In genomic region chr15:80012527-80013201, GRCm38 (mm10) we compare ENCODE assay signal across 9 mouse cellular contexts. TPM values are rescaled to one million over a fixed set of nuclear protein-coding genes. Genes with fewer than 3 reads are reported as not detected.
A peak's percentile ranks its signal among the peaks of the same experiment; 100 is the strongest.
DNase-seq lines count a peak whose midpoint lies in the region; ATAC-seq and TF ChIP-seq lines count a peak whose summit lies in the region.
"Had no signal": no experiment of that assay in that cellular context is flagged by ENCODE, and none has a peak within 500 bp of the region (broad histone marks: within the 10 kb centered on the region; RNA-seq: fewer than 3 reads in every experiment).

No protein-coding gene starts in this region.

- TF ChIP-seq CTCF in midbrain, postnatal 0 days (IDR thresholded peaks at IDR 0.05) = no peak
- no peak for TF ChIP-seq CTCF in thymus, adult 2 months (IDR thresholded peaks at IDR 0.05; ENCODE audit: borderline replicate concordance, control insufficient read depth, extremely low read depth, insufficient read depth, low read length, poor library complexity)

- no peaks in the 10 kb centered on the region for H3K36me3 ChIP-seq in heart, embryonic 10.5 days
- no peaks in the 10 kb centered on the region for H3K36me3 ChIP-seq in limb, embryonic 15.5 days
- H3K36me3 ChIP-seq in midbrain, postnatal 0 days (ENCODE audit: insufficient read depth, low read length) = no peaks in the 10 kb centered on the region
- no peaks in the 10 kb centered on the region for H3K36me3 ChIP-seq in thymus, adult 2 months (ENCODE audit: control insufficient read depth, insufficient read depth, low read length)
- H3K36me3 ChIP-seq: G1E had no signal

- under 1% methylated on average over 55 of the region's 60 CpGs for WGBS in heart, embryonic 10.5 days
- under 1% methylated on average over 55 of the region's 60 CpGs for WGBS in limb, embryonic 15.5 days
- 1% methylated on average over 41 of the region's 60 CpGs for WGBS in midbrain, postnatal 0 days
- WGBS in thymus, adult 2 months = under 1% methylated on average over 59 of the region's 60 CpGs

- H3K4me2 ChIP-seq in limb, embryonic 15.5 days = peak overlapping the region; percentile 96
- peak overlapping the region; percentile 94 for H3K4me2 ChIP-seq in midbrain, postnatal 0 days (ENCODE audit: low read depth, low read length, poor library complexity, severe bottlenecking)

- peak overlapping the region; percentile 52 for H3K9ac ChIP-seq in limb, embryonic 15.5 days
- H3K9ac ChIP-seq in midbrain, postnatal 0 days (replicated peaks; ENCODE audit: low read length, poor library complexity, severe bottlenecking) = peak overlapping the region; percentile 95

- peak overlapping the region; percentile 88 for H3K27ac ChIP-seq in heart, embryonic 10.5 days
- peak overlapping the region; percentile 57 for H3K27ac ChIP-seq in limb, embryonic 15.5 days
- H3K27ac ChIP-seq in midbrain, postnatal 0 days (ENCODE audit: low read depth, low read length) = peak overlapping the region; percentile 83
- no peak overlapping the region for H3K27ac ChIP-seq in thymus, adult 2 months (ENCODE audit: control insufficient read depth, insufficient read depth, low read length)

- no peaks in the 10 kb centered on the region for H3K9me3 ChIP-seq in heart, embryonic 10.5 days
- H3K9me3 ChIP-seq in limb, embryonic 15.5 days = no peaks in the 10 kb centered on the region
- H3K9me3 ChIP-seq in midbrain, postnatal 0 days (ENCODE audit: low read length) = no peaks in the 10 kb centered on the region

- TF ChIP-seq POLR2A in thymus, adult 2 months (IDR thresholded peaks at IDR 0.05; ENCODE audit: control insufficient read depth, extremely low read depth, insufficient read depth, low read length, poor library complexity) = no peak

- peaks cover 58% of the 10 kb centered on the region for H3K4me1 ChIP-seq in heart, embryonic 10.5 days
- peaks cover 53% of the 10 kb centered on the region for H3K4me1 ChIP-seq in limb, embryonic 15.5 days
- H3K4me1 ChIP-seq in midbrain, postnatal 0 days (ENCODE audit: insufficient read depth, low read length) = peaks cover 5% of the 10 kb centered on the region; the same call in 1 of the 2 replicates
- H3K4me1 ChIP-seq in thymus, adult 2 months (replicated peaks; ENCODE audit: control insufficient read depth, insufficient read depth, low read length) = peaks cover 49% of the 10 kb centered on the region

- peak; percentile 33 for ATAC-seq in limb, embryonic 15.5 days (ENCODE audit: insufficient number of reproducible peaks, low FRiP score, low TSS enrichment, low read depth)
- peak; percentile 45 for ATAC-seq in midbrain, postnatal 0 days (ENCODE audit: low FRiP score)

- peak; percentile 64 to 73 for DNase-seq in heart, adult 18-20 months
- no peak for DNase-seq in heart, adult 8-10 months (ENCODE audit: low spot score)
- peak; percentile 59 for DNase-seq in embryo, embryonic 11 days
- DNase-seq in heart, embryonic 10.5 days (ENCODE audit: low spot score) = no peak
- DNase-seq in kidney, adult 9 months = peak; percentile 95
- DNase-seq in midbrain, postnatal 0 days (ENCODE audit: low spot score) = peak; percentile 77
- DNase-seq in thymus, adult 2 months = peak; percentile 19

- H3K4me3 ChIP-seq in heart, embryonic 10.5 days = peak overlapping the region; percentile 79
- peak overlapping the region; percentile 57 for H3K4me3 ChIP-seq in limb, embryonic 15.5 days
- peak overlapping the region; percentile 83 for H3K4me3 ChIP-seq in midbrain, postnatal 0 days (ENCODE audit: low read depth, low read length)
- H3K4me3 ChIP-seq in thymus, adult 2 months (ENCODE audit: control insufficient read depth, insufficient read depth, low read length) = peak overlapping the region; percentile 36

- peaks cover 84% of the 10 kb centered on the region for H3K27me3 ChIP-seq in heart, embryonic 10.5 days (ENCODE audit: insufficient read depth, poor library complexity, severe bottlenecking)
- peaks cover 66% of the 10 kb centered on the region for H3K27me3 ChIP-seq in limb, embryonic 15.5 days
- 0 out of 2 replicates have a peak, but pooled peaks cover 3% of the 10 kb centered on the region for H3K27me3 ChIP-seq in midbrain, postnatal 0 days (ENCODE audit: insufficient read depth, low read length)
- peaks cover 32% of the 10 kb centered on the region for H3K27me3 ChIP-seq in thymus, adult 2 months (ENCODE audit: control insufficient read depth, insufficient read depth, low read length)

RNA-seq across cellular contexts. Expression of gene Pdgfb, which starts 2.1 kb away (rescaled TPM):
- 10 to 100 TPM; 23.1 to 29.3 TPM for total RNA-seq in heart, adult 18-20 months (2021)
- 10 to 100 TPM; 20.2 to 34.2 (median 28.5) TPM for total RNA-seq in heart, adult 8-10 months (2022)
- polyA plus RNA-seq in heart, embryonic 10.5 days (2016; fragmentation: Nextera tagmentation; extraction: Ambion mirVana) = 0.95 and 1.9 TPM in 2 replicates
- 3.1 TPM in 2 replicates for polyA plus RNA-seq in limb, embryonic 15.5 days (2015; fragmentation: Nextera tagmentation; extraction: Ambion mirVana)
- total RNA-seq in midbrain, postnatal 0 days (2014; rRNA removed) = 20.5 and 24.4 TPM in 2 replicates
- 8.7 and 9.2 TPM in 2 replicates for polyA plus RNA-seq in midbrain, postnatal 0 days (2015; fragmentation: Nextera tagmentation; extraction: Ambion mirVana)
- polyA plus RNA-seq in thymus, adult 2 months (2012; rRNA removed) = 10.9 and 11.6 TPM in 2 replicates
- polyA plus RNA-seq: G1E had no signal

RNA-seq across cellular contexts. Expression of gene Cbx7, which starts 41.7 kb away (rescaled TPM):
- total RNA-seq in heart, adult 18-20 months (2021) = 10 to 100 TPM; 17.8 to 29.8 TPM
- 10 to 100 TPM; 18.7 to 28.2 (median 21.1) TPM for total RNA-seq in heart, adult 8-10 months (2022)
- polyA plus RNA-seq in heart, embryonic 10.5 days (2016; fragmentation: Nextera tagmentation; extraction: Ambion mirVana) = 0.82 and 1.0 TPM in 2 replicates
- 2.4 and 2.8 TPM in 2 replicates for polyA plus RNA-seq in limb, embryonic 15.5 days (2015; fragmentation: Nextera tagmentation; extraction: Ambion mirVana)
- total RNA-seq in midbrain, postnatal 0 days (2014; rRNA removed) = 7.7 and 14.9 TPM in 2 replicates
- polyA plus RNA-seq in midbrain, postnatal 0 days (2015; fragmentation: Nextera tagmentation; extraction: Ambion mirVana) = 3.4 and 3.5 TPM in 2 replicates
- 61.9 and 72.6 TPM in 2 replicates for polyA plus RNA-seq in thymus, adult 2 months (2012; rRNA removed)

Comparison
In these comparisons a context has a peak if more than half of its experiments do, and no peak if none do; other contexts are left out.
1. DNase-seq: peak in heart, adult 18-20 months (2 of 2), embryo, embryonic 11 days (single experiment), kidney, adult 9 months (single experiment), midbrain, postnatal 0 days (single experiment) and thymus, adult 2 months (single experiment); none in heart, adult 8-10 months (single experiment) and heart, embryonic 10.5 days (single experiment).
2. RNA of gene Cbx7, which starts 41.7 kb away (polyA plus RNA-seq): 61.9 to 72.6 TPM in thymus, adult 2 months; 3.4 to 3.5 TPM in midbrain, postnatal 0 days, 2.4 to 2.8 TPM in limb, embryonic 15.5 days and 0.82 to 1.0 TPM in heart, embryonic 10.5 days; every median in the first group is over 10 times any median in the second.
3. Peak in every context shown above with its lines, with median percentiles within 50 percentile points of each other: H3K4me3 ChIP-seq.